Mouse (Mus musculus) hindbrain, embryonic 15.5 days (tissue): ENCODE results near the gene Lmna. TPM values are rescaled to one million over a fixed set of nuclear protein-coding genes. Genes with fewer than 3 reads are reported as not detected.

Experiments
- ATAC-seq: fragments of 200-750 bp; cut with Nextera tagmentation; 2 replicates; pipeline ENCODE4 v1.8.0; 2017; ENCODE audit warnings: low read depth, moderate number of reproducible peaks, moderate TSS enrichment; ENCODE audit not compliant: low FRiP score
- H3K27ac ChIP-seq: fragments of 300-500 bp; sonication (generic); replicated peaks from 2 replicates; pipeline ENCODE4 v1.5.1; 2015; ENCODE audit warnings: mild to moderate bottlenecking, inconsistent platforms
- H3K27me3 ChIP-seq: fragments of 300-500 bp; sonication (generic); 2 replicates; pipeline ENCODE4 v1.6.1; 2015; ENCODE audit warnings: control low read depth, inconsistent platforms
- H3K36me3 ChIP-seq: fragments of 300-500 bp; sonication (generic); 2 replicates; pipeline ENCODE4 v1.6.1; 2015; ENCODE audit warnings: control low read depth, inconsistent platforms
- H3K4me1 ChIP-seq: fragments of 300-500 bp; sonication (generic); replicated peaks from 2 replicates; pipeline ENCODE4 v1.6.1; 2015; ENCODE audit warnings: control low read depth, inconsistent platforms
- H3K4me2 ChIP-seq: fragments of 300-500 bp; sonication (generic); 2 replicates; pipeline ENCODE4 v1.6.1; 2015; ENCODE audit warnings: moderate library complexity, mild to moderate bottlenecking, inconsistent platforms
- H3K4me3 ChIP-seq: fragments of 300-500 bp; sonication (generic); 2 replicates; pipeline ENCODE4 v1.5.1; 2015; ENCODE audit warnings: mild to moderate bottlenecking, inconsistent platforms
- H3K9ac ChIP-seq: fragments of 300-500 bp; sonication (generic); 2 replicates; pipeline ENCODE4 v1.6.1; 2015; ENCODE audit warnings: inconsistent platforms
- H3K9me3 ChIP-seq: fragments of 300-500 bp; sonication (generic); 2 replicates; pipeline ENCODE4 v1.6.1; 2016; ENCODE audit warnings: control low read depth, inconsistent platforms
- WGBS: fragments of 180-500 bp; shearing (Covaris S2); methylation state at CpG from one replicate; pipeline ENCODE4 v1.1.7; 2015; 5-methylcytosine and 5-hydroxymethylcytosine counted together
- polyA plus RNA-seq: library from polyadenylated mRNA; unstranded; fragments of >200 nt; fragmentation: Nextera tagmentation; extraction: Ambion mirVana; gene quantifications from 2 replicates; pipeline ENCODE4 v1.2.1, GENCODE M21; 2015

Gene Lmna
- polyA plus RNA-seq, 1 experiment from 2014 or later: 52.2 TPM

DNA sequence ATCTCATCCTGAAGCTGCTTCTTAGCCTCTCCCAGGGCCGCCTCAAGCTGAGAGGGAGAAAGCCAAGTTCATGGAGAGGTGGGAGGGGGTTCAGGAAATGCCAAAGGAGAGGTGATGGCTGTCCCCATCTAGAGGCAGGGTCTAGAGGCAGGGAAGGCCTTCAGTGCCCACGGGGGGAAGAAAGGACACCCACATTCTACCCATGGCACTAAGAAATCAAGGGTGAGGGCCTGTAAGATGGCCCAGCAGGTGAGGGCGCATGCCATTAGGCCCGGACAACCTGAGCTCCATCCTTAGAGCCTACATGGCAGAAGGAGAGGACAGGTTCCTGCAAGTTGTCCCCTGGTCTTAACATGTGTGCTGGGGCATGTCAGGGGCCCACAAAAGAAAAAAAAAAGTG, 22.9 kb downstream of the Lmna start:
- Histone ChIP-seq H3K36me3 (peaks cover 24% of the 10 kb centered on the region), H3K4me2 (no peak overlapping the region), H3K9me3 (no peaks in the 10 kb centered on the region), H3K9ac (no peak overlapping the region), H3K4me1 (no peaks in the 10 kb centered on the region; the same call in 1 of the 2 replicates), H3K27ac (no peak overlapping the region), H3K27me3 (peaks cover 50% of the 10 kb centered on the region), H3K4me3 (no peak overlapping the region)
- 76% methylated on average over 4 of the region's 4 CpGs for WGBS
- ATAC-seq: no peak

DNA sequence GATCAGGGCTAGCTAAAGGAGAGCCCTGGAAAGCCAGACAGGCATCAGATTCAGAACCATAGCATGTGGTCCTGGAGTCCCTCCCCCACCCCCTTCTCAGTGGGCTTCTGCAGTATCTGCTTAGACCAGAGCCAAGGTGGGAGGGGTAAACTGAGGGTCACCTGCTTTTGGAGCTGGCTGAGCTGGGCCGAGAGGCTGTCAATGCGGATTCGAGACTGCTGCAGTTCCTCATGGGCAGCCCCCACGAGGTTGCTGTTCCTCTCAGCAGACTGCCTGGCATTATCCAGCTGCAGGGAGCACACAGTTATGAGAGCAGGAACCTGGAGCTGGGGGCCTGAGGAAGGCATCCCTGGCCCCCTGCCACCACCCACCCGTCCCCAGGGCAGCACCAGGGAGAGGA, 23.7 kb downstream of the Lmna start:
- H3K9ac ChIP-seq: no peak overlapping the region
- no peaks in the 10 kb centered on the region for H3K9me3 ChIP-seq
- peaks cover 24% of the 10 kb centered on the region for H3K36me3 ChIP-seq
- H3K27ac ChIP-seq: no peak overlapping the region
- no peaks in the 10 kb centered on the region; the same call in 1 of the 2 replicates for H3K4me1 ChIP-seq
- H3K4me3 ChIP-seq: no peak overlapping the region
- peaks cover 50% of the 10 kb centered on the region for H3K27me3 ChIP-seq
- WGBS: 70% methylated on average over 5 of the region's 5 CpGs
- H3K4me2 ChIP-seq: no peak overlapping the region
- ATAC-seq: no peak

DNA sequence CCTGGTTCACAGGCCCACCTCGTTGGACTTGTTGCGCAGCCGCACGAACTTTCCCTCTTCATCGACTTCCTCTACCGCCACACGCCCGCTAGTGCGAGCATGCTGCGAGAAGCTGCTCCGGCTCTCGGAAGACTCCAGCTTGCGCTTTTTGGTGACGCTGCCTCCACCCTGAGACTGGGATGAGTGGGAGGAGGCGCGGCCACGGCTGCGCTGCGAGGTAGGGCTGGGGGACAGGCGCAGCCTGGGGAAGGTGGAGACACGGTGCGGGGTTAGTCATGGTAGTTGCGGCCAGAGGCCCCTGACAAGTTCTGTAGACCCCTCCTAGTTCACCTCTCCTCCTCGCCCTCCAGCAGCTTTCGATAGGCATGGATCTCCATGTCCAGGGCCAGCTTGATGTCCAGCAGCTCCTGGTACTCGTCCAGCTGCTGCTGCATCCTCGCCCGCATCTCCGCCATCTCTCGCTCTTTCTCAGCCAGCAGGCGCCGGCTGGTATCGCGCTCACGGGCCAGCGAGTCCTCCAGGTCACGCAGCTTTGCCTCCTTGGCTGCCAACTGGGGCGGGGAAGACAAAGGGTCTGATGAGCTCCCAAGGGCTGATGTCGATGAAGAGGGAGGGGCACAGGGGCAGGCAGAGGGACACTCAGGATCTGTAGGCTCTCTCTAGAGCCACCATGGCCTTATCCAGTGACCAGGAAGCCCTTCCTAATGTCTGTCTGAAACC, 25.0 kb downstream of the Lmna start:
- peak overlapping the region; percentile 26 for H3K4me2 ChIP-seq
- H3K27ac ChIP-seq: no peak overlapping the region
- no peak overlapping the region for H3K9ac ChIP-seq
- no peaks in the 10 kb centered on the region; the same call in 1 of the 2 replicates for H3K4me1 ChIP-seq
- peaks cover 24% of the 10 kb centered on the region for H3K36me3 ChIP-seq
- H3K9me3 ChIP-seq: no peaks in the 10 kb centered on the region
- no peak overlapping the region for H3K4me3 ChIP-seq
- 20% methylated on average over 39 of the region's 39 CpGs for WGBS
- H3K27me3 ChIP-seq: peaks cover 50% of the 10 kb centered on the region
- no peak for ATAC-seq

- WGBS: 5% methylated on average over 5 of the region's 5 CpGs
- Histone ChIP-seq H3K4me3 (no peak overlapping the region), H3K4me1 (no peaks in the 10 kb centered on the region; the same call in 1 of the 2 replicates), H3K27ac (no peak overlapping the region), H3K27me3 (peaks cover 50% of the 10 kb centered on the region), H3K36me3 (peaks cover 24% of the 10 kb centered on the region), H3K9me3 (no peaks in the 10 kb centered on the region), H3K4me2 (no peak overlapping the region), H3K9ac (no peak overlapping the region)
- ATAC-seq: peak; percentile 49
These were observed 26.1 kb downstream of the Lmna start for GRCm38 (mm10) chr3:88483621-88484020.

DNA sequence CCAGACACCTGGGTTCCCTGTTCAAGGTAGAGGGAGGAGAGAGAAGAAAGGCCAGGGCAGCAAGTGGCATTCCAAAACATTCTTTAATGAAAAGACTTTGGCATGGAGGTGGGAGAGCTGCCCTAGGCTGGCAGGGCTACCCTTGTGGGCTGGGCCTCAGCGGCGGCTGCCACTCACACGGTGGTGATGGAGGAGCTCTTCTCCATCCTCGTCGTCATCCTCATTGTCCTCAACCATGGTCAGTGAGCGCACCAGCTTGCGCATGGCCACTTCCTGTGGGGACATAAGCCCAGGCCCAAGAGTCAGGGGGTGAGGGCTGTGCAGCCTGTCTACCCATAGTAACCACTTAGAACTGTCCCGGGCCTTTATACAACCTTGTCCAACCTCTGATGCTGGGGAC, 26.6 kb downstream of the Lmna start:
- H3K27ac ChIP-seq: no peak overlapping the region
- peaks cover 24% of the 10 kb centered on the region for H3K36me3 ChIP-seq
- ATAC-seq: no peak
- H3K4me2 ChIP-seq: no peak overlapping the region
- no peaks in the 10 kb centered on the region; the same call in 1 of the 2 replicates for H3K4me1 ChIP-seq
- no peak overlapping the region for H3K4me3 ChIP-seq
- 85% methylated on average over 8 of the region's 8 CpGs for WGBS
- peaks cover 50% of the 10 kb centered on the region for H3K27me3 ChIP-seq
- no peak overlapping the region for H3K9ac ChIP-seq
- H3K9me3 ChIP-seq: no peaks in the 10 kb centered on the region

GRCm38 (mm10) chr3:88482336-88482735, 27.4 kb downstream of the Lmna start:
- peaks cover 46% of the 10 kb centered on the region for H3K27me3 ChIP-seq
- H3K4me2 ChIP-seq: no peak overlapping the region

GRCm38 (mm10) chr3:88481372-88482040, 28.2 kb downstream of the Lmna start:
- Histone ChIP-seq H3K27ac (no peak overlapping the region), H3K27me3 (peaks cover 38% of the 10 kb centered on the region), H3K36me3 (peaks cover 14% of the 10 kb centered on the region), H3K9ac (no peak overlapping the region), H3K9me3 (no peaks in the 10 kb centered on the region), H3K4me2 (no peak overlapping the region), H3K4me1 (no peaks in the 10 kb centered on the region; the same call in 1 of the 2 replicates), H3K4me3 (no peak overlapping the region)
- WGBS: 47% methylated on average over 8 of the region's 8 CpGs
- no peak for ATAC-seq

More at GRCm38 (mm10) chr3:88482336-88482735, 27.4 kb downstream of the Lmna start:
- no peak overlapping the region for H3K9ac ChIP-seq
- H3K9me3 ChIP-seq: no peaks in the 10 kb centered on the region
- no peak overlapping the region for H3K27ac ChIP-seq
- H3K4me1 ChIP-seq: no peaks in the 10 kb centered on the region; the same call in 1 of the 2 replicates
- H3K36me3 ChIP-seq: peaks cover 21% of the 10 kb centered on the region
- WGBS: 34% methylated on average over 18 of the region's 18 CpGs
- no peak for ATAC-seq
- H3K4me3 ChIP-seq: no peak overlapping the region

DNA sequence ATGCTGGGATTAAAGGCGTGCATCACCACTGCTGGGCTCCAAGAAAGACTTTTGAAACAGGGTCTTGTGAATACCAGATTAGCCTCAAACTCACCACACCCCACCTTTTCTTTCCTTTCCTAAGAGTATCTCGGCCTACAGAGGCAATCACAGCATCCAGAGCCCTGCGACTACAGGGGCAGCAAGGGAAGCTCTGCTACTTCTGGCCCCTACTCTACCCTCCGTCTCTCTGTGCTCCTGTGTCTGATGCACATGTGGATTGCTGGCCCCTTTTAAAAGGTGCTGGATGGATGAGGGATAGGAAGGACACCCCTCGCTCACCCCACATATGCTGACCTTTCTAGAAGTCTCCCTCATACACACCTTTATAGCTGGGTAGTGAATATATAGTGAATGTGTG, 29.1 kb downstream of the Lmna start:
- Histone ChIP-seq H3K27me3 (peaks cover 30% of the 10 kb centered on the region), H3K4me1 (no peaks in the 10 kb centered on the region; the same call in 1 of the 2 replicates), H3K4me2 (no peak overlapping the region), H3K9ac (no peak overlapping the region), H3K36me3 (peaks cover 6% of the 10 kb centered on the region; the same call in 1 of the 2 replicates), H3K27ac (no peak overlapping the region), H3K4me3 (no peak overlapping the region), H3K9me3 (no peaks in the 10 kb centered on the region)
- 90% methylated on average over 5 of the region's 5 CpGs for WGBS
- ATAC-seq: no peak

GRCm38 (mm10) chr3:88479828-88480227, 29.9 kb downstream of the Lmna start:
- H3K27ac ChIP-seq: no peak overlapping the region
- no peaks in the 10 kb centered on the region for H3K9me3 ChIP-seq
- H3K4me1 ChIP-seq: no peaks in the 10 kb centered on the region; the same call in 1 of the 2 replicates
- no peak for ATAC-seq
- H3K4me2 ChIP-seq: no peak overlapping the region
- H3K36me3 ChIP-seq: 0 out of 2 replicates have a peak, but pooled peaks cover 5% of the 10 kb centered on the region
- 88% methylated on average over 4 of the region's 4 CpGs for WGBS
- H3K27me3 ChIP-seq: peaks cover 21% of the 10 kb centered on the region
- H3K9ac ChIP-seq: no peak overlapping the region
- H3K4me3 ChIP-seq: no peak overlapping the region

DNA sequence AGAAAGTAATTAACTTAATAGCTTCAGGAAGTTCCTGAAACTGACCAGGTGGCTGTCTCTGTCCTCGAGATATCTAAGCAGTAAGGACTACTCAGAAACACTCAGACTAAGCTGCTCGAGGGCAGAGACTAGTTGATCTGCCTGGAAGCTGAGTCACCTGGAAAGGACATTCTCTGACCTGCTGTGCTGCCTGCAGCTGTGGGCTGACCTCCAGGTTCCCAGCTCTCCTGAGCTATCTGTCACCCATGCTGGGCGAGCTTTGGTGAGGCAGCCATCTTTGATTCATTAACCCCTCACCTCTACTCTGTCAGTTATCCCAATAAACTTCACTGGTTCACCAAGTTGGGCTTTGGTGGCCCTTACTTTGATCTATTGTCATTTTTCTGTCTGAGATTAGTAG, 30.6 kb downstream of the Lmna start:
- H3K9me3 ChIP-seq: no peaks in the 10 kb centered on the region
- H3K4me1 ChIP-seq: no peaks in the 10 kb centered on the region; the same call in 1 of the 2 replicates
- 0 out of 2 replicates have a peak, but pooled peaks cover 5% of the 10 kb centered on the region for H3K36me3 ChIP-seq
- H3K27me3 ChIP-seq: peaks cover 15% of the 10 kb centered on the region
- ATAC-seq: no peak
- 79% methylated on average over 3 of the region's 3 CpGs for WGBS
- no peak overlapping the region for H3K27ac ChIP-seq
- no peak overlapping the region for H3K4me2 ChIP-seq
- H3K4me3 ChIP-seq: no peak overlapping the region
- H3K9ac ChIP-seq: no peak overlapping the region

GRCm38 (mm10) chr3:88477735-88478134, 32.0 kb downstream of the Lmna start:
- no peaks in the 10 kb centered on the region for H3K9me3 ChIP-seq
- no peak overlapping the region for H3K4me2 ChIP-seq
- H3K4me1 ChIP-seq: no peaks in the 10 kb centered on the region; the same call in 1 of the 2 replicates
- H3K36me3 ChIP-seq: 0 out of 2 replicates have a peak, but pooled peaks cover under 1% of the 10 kb centered on the region
- no peak overlapping the region for H3K9ac ChIP-seq
- no peak overlapping the region for H3K4me3 ChIP-seq
- peaks cover 1% of the 10 kb centered on the region for H3K27me3 ChIP-seq
- no peak overlapping the region for H3K27ac ChIP-seq
- WGBS: 3% methylated on average over 8 of the region's 8 CpGs
- peak; percentile 54 for ATAC-seq

- Histone ChIP-seq H3K27me3 (no peaks in the 10 kb centered on the region), H3K4me1 (no peaks in the 10 kb centered on the region), H3K4me3 (no peak overlapping the region), H3K36me3 (no peaks in the 10 kb centered on the region), H3K9ac (no peak overlapping the region), H3K4me2 (no peak overlapping the region), H3K27ac (no peak overlapping the region), H3K9me3 (no peaks in the 10 kb centered on the region)
- 68% methylated on average over 6 of the region's 6 CpGs for WGBS
- ATAC-seq: no peak
These were observed 33.4 kb downstream of the Lmna start for GRCm38 (mm10) chr3:88476403-88476802.
